Mouse (Mus musculus) kidney, postnatal 4 days (tissue): ENCODE measurements around the gene Atf4.

Source experiments
- DNase-seq, 2 experiments: peaks; one replicate each; pipeline ENCODE4 v3.0.0; 2021; ENCODE audit warnings: mixed read lengths in 2 of 2

The Atf4 gene

DNA sequence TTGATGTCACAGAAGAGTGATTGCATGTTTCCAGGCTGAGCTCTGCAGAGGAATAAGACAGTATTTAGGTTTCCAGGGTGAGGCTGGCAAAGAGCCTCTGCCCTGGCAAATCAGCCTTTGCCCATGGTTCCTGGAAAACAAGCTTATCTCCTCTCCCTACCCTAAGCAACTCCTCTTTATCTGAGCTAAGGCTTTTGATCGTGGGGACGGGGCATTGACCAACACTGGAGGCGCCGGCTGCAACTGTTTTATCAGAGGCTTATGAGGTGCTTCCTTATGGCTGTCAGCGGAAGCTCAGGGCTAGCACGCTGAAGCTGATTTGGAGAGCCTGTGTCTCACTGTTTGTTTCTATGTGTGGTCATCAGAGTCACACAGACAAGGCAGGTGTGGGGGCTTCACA, 4.4 kb upstream of the Atf4 start:
- DNase-seq, result no peak

GRCm38 (mm10) chr15:80253530-80253929, 1.5 kb upstream of the Atf4 start:
- DNase-seq, result peak in 1 of 2 experiments; percentile 38

- DNase-seq, result peak; percentile 34 to 58
Observed at GRCm38 (mm10) chr15:80254207-80254606, 777 bp upstream of the Atf4 start.

GRCm38 (mm10) chr15:80255646-80256121, 700 bp downstream of the Atf4 start:
- DNase-seq, result peak; percentile 88 to 95

DNA sequence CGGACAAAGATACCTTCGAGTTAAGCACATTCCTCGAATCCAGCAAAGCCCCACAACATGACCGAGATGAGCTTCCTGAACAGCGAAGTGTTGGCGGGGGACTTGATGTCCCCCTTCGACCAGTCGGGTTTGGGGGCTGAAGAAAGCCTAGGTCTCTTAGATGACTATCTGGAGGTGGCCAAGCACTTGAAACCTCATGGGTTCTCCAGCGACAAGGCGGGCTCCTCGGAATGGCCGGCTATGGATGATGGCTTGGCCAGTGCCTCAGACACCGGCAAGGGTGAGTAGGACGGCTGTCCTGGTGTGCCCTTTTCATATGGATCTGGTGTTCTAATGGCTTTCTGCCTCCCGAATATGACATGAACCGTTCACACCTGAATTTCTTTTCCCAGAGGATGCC, 1.3 kb downstream of the Atf4 start:
- peak in 1 of 2 experiments; percentile 30 for DNase-seq

DNA sequence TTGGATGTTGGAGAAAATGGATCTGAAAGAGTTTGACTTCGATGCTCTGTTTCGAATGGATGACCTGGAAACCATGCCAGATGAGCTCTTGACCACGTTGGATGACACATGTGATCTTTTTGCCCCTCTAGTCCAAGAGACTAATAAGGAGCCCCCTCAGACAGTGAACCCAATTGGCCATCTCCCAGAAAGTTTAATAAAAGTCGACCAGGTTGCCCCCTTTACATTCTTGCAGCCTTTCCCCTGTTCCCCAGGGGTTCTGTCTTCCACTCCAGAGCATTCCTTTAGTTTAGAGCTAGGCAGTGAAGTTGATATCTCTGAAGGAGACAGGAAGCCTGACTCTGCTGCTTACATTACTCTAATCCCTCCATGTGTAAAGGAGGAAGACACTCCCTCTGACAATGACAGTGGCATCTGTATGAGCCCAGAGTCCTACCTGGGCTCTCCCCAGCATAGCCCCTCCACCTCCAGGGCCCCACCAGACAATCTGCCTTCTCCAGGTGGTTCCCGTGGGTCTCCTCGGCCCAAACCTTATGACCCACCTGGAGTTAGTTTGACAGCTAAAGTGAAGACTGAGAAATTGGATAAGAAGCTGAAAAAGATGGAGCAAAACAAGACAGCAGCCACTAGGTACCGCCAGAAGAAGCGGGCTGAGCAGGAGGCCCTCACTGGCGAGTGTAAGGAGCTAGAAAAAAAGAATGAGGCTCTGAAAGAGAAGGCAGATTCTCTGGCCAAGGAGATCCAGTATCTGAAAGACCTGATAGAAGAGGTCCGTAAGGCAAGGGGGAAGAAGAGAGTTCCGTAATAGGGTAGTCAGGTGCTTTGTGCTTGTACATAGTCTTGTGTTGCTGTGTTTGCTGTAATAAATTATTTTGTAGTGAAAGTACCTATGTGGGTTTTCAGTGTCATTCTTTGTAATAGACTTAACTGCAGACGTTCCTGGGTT, 1.9 kb downstream of the Atf4 start:
- DNase-seq, result peak in 1 of 2 experiments; percentile 11

GRCm38 (mm10) chr15:80257602-80258239, 2.7 kb downstream of the Atf4 start:
- peak; percentile 23 to 29 for DNase-seq

DNA sequence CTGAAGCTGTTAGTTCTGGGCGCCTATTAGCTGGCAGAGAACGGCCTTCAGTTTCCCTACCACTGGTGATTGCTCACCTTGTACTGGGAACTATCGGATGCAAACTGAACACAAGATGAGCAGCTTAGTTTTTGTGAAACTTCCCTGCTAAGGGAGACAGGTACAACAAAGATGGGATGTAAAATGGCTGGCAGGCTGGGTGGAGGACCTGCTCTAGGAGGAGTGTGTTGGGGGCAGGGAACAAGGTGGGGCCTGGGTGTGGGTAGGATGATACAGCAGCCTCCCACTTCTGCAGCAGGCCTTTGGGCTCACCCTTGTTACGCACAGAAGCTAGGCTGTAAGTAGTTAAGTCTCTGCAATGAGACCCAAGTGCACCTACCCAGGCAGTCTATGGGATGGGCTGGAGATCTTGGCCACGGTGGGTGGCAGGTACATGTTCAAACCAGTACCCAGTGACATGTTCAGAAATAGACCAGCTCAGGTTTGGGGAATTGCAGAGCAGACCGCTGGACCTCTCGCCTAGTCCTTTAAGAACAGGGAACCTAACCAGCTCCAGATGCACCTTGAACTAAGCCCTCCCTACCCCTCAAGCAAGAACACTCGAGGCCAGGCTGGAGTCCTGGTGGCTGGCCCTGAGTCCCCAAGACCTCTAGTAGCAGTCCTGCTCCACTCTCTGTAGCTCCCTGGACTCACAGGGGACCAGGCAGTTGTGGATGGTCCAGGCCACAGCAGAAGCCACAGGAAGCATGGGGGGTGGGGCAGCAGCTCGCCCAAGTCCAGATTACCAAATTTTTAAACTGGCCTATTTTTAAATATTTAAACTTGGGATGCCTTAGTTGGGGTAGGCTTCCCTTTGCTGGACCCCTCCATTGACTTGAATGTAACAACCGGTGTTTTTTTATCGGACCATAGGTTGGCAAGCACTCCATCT, 3.5 kb downstream of the Atf4 start:
- peak; percentile 36 to 54 for DNase-seq

- DNase-seq, result peak in 1 of 2 experiments; percentile 7
Observed at GRCm38 (mm10) chr15:80259406-80260045, 4.5 kb downstream of the Atf4 start.

GRCm38 (mm10) chr15:80260677-80261076, 5.7 kb downstream of the Atf4 start:
- DNase-seq, result peak; percentile 93 to 94

GRCm38 (mm10) chr15:80261100-80261499, 6.1 kb downstream of the Atf4 start:
- no peak for DNase-seq

GRCm38 (mm10) chr15:80263610-80264575, 8.9 kb downstream of the Atf4 start, which contains the start of gene Rps19bp1:
Gene Rps19bp1 (minus strand): TSS chr15:80264315.
- peak; percentile 91 to 95 for DNase-seq

DNA sequence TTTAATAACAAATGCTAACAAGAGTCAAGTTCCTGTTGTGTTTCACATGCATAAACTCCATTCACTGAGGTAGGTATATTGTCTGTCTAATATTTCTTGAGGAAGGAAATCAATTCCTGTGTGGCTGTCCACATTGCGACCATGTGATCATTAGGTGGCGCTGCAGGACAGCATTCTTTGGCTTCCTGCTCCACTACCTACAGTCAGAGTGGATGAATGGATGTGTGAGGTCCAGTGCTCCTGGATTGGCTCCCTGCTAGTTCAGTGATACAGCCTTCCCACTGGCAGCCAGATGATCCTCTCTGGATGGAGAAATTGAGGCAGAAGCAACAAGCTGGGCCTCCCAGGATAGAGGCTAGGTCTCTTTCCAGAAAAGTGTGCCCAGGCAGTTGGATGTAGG, 11.3 kb downstream of the Atf4 start:
- DNase-seq, result peak; percentile 87 to 89

GRCm38 (mm10) chr15:80271858-80272396, 16.9 kb downstream of the Atf4 start:
- DNase-seq, result no peak

- no peak for DNase-seq
Observed at GRCm38 (mm10) chr15:80277107-80277506, 22.1 kb downstream of the Atf4 start.

DNA sequence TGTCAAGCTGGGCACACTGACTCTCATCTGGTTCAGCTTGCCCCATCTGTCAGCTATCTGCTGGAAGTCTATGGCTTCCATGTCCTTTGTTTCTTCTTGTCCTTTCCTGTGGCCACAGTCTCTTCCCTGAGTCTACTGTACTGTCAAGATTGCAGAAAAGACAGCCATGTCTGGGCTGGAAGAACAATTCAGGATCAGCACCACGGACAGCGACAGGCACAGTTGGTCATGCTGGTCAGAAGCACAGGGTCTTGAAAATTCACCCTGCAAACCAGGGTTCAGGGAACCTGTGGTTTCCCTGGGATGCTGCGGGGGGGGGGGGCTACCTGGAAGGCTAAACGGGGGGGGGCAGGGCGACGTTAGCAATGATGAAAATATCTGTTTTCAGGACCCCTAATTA, 22.6 kb downstream of the Atf4 start:
- peak; percentile 91 to 93 for DNase-seq

GRCm38 (mm10) chr15:80278121-80278759, 23.3 kb downstream of the Atf4 start:
- no peak for DNase-seq

GRCm38 (mm10) chr15:80279053-80279452, 24.1 kb downstream of the Atf4 start:
- no peak for DNase-seq

DNA sequence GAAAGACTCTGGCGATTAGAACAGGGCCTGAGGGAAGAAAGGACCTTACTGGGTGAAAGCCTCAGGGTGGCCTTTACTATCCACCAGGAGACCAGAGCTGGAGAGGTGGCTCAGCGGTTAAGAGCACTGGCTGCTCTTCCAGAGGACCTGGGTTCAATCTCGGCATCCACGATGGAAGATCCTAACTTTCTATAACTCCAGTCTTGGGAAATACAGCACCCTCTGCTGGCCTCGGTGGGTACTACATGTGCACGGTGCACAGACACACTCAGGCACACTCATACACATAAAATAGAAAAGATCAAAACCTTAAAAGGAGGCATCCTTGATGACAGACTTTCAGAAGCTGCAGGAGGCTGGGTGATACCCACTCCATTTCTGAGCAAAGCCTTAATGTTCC, 25.7 kb downstream of the Atf4 start:
- peak; percentile 60 to 66 for DNase-seq

- DNase-seq, result peak; percentile 23 to 26
Observed at GRCm38 (mm10) chr15:80286851-80287415, 31.9 kb downstream of the Atf4 start, which contains the start of gene Cacna1i. Gene Cacna1i (plus strand): TSS chr15:80287238.
